Mouse (Mus musculus): ENCODE data around the gene Plgrkt. TPM values are rescaled to one million over a fixed set of nuclear protein-coding genes. Genes with fewer than 3 reads are reported as not detected.

Gene Plgrkt
- polyA plus RNA-seq, 1 experiment: 50.7 TPM

- no peak for DNase-seq (ENCODE audit: low read depth)
- no peak for TF ChIP-seq POLR2A (IDR thresholded peaks at IDR 0.05; ENCODE audit: borderline replicate concordance, extremely low read depth, insufficient read depth, insufficient read length, poor library complexity, severe bottlenecking)
- no peak for TF ChIP-seq CTCF (IDR thresholded peaks at IDR 0.05; ENCODE audit: borderline replicate concordance, extremely low read depth, insufficient read depth, insufficient read length)
These were observed 32.6 kb upstream of the Plgrkt start for GRCm38 (mm10) chr19:29399786-29400185.

DNA sequence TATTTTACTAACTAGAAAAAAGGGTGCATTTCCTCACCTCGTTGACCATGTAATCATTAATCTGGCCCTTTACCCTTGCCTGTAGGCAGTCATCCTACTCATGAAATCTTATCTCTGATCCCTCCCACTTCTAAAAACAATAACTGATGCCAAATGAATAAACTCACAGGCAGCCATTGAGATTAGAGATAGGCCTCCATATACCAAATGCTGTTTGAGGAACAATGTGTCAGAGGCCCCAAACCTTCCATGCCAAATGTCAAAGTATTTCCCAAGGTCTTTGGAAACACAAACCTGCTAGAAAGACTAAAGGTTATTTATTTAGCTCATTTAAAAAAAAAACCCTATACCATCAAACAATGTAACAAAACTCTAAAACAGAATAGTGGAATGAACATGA is 29.2 kb upstream of the Plgrkt start:
- no peak for TF ChIP-seq CTCF (IDR thresholded peaks at IDR 0.05; ENCODE audit: borderline replicate concordance, extremely low read depth, insufficient read depth, insufficient read length)
- no peak for TF ChIP-seq POLR2A (IDR thresholded peaks at IDR 0.05; ENCODE audit: borderline replicate concordance, extremely low read depth, insufficient read depth, insufficient read length, poor library complexity, severe bottlenecking)
- DNase-seq (ENCODE audit: low read depth): no peak

DNA sequence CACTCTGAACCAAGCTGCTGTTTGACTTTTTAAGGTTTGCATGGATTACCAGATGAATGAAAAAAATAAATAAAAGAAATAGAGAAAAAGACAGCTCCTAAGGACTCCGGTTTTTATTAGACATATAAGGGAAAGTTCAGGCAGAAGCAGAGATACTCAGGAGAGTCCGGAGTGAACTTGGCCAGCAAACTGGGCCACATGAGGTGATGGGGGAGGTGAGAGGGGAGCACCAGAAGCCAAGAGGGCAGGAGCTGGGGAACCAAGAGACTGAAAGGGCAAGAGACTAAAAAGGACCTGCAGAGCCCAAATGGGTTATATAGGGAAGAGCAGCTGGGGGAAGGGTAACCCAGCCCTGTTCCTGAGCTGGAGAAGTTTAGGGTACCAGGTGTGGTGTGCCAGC is 27.5 kb upstream of the Plgrkt start:
- no peak for TF ChIP-seq CTCF (IDR thresholded peaks at IDR 0.05; ENCODE audit: borderline replicate concordance, extremely low read depth, insufficient read depth, insufficient read length)
- TF ChIP-seq POLR2A (IDR thresholded peaks at IDR 0.05; ENCODE audit: borderline replicate concordance, extremely low read depth, insufficient read depth, insufficient read length, poor library complexity, severe bottlenecking): no peak
- no peak for DNase-seq (ENCODE audit: low read depth)

DNA sequence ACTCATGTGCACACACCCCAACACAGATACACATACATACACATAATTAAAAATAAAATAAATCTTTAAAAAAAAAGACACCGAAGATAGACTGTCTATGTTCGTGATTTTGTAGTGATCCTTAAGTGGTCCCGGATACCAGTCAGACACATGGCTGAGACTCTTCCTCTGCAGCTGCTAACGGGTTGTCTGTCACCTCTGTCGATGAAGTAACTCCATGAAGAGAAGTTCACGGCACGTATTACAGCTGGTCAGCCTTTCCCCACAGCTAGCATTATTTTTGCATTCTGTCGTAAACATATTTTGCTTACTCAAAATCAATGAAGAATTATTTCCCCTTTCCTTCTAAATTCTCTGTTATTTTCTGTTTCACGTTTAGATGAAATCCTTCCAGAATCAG is 26.1 kb upstream of the Plgrkt start:
- no peak for TF ChIP-seq CTCF (IDR thresholded peaks at IDR 0.05; ENCODE audit: borderline replicate concordance, extremely low read depth, insufficient read depth, insufficient read length)
- no peak for TF ChIP-seq POLR2A (IDR thresholded peaks at IDR 0.05; ENCODE audit: borderline replicate concordance, extremely low read depth, insufficient read depth, insufficient read length, poor library complexity, severe bottlenecking)
- no peak for DNase-seq (ENCODE audit: low read depth)

DNA sequence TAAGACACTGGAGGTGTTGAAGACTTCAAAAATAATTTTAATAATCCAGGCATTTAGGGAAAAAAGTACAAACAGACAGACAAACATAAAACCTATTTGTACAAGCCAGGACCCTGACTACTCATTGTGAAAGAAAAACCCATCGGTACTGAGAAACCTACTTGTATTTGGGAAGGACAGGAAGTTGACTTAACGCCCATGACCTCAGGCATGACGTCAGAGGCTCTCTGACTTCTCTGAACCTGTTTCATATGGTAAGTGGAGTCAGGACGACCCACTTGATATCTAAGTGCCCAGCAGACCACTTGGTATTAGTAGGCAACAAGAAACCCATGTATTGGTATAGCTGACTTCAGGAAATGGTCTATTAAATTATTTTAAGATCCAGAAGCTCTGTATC is 24.1 kb upstream of the Plgrkt start:
- DNase-seq (ENCODE audit: low read depth): no peak
- TF ChIP-seq POLR2A (IDR thresholded peaks at IDR 0.05; ENCODE audit: borderline replicate concordance, extremely low read depth, insufficient read depth, insufficient read length, poor library complexity, severe bottlenecking): no peak
- no peak for TF ChIP-seq CTCF (IDR thresholded peaks at IDR 0.05; ENCODE audit: borderline replicate concordance, extremely low read depth, insufficient read depth, insufficient read length)

- TF ChIP-seq CTCF (IDR thresholded peaks at IDR 0.05; ENCODE audit: borderline replicate concordance, extremely low read depth, insufficient read depth, insufficient read length) (no peak), POLR2A (IDR thresholded peaks at IDR 0.05; ENCODE audit: borderline replicate concordance, extremely low read depth, insufficient read depth, insufficient read length, poor library complexity, severe bottlenecking) (no peak)
- DNase-seq (ENCODE audit: low read depth): no peak
These were observed 23.3 kb upstream of the Plgrkt start for GRCm38 (mm10) chr19:29390483-29390882.

- TF ChIP-seq POLR2A (IDR thresholded peaks at IDR 0.05; ENCODE audit: borderline replicate concordance, extremely low read depth, insufficient read depth, insufficient read length, poor library complexity, severe bottlenecking) (no peak), CTCF (IDR thresholded peaks at IDR 0.05; ENCODE audit: borderline replicate concordance, extremely low read depth, insufficient read depth, insufficient read length) (no peak)
These were observed 21.6 kb upstream of the Plgrkt start for GRCm38 (mm10) chr19:29388818-29389217.

DNA sequence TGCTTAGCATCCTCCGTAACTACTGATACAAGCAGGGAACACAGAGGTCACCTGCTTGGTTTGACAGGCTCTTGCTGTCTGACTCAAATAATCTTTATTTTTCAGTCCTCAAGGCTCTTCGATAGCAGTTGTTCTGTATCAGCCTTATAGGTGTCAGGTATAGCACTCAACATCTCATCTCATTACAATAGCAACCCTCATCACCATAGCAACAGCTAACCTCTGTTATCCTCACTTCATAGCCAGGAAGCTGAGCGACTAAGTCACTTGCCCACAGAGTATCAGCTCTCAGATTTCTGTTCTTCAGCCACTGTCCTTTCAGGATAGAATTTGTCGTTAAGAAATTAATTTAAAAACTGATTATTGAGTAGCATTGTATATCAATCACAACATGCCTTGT is 18.6 kb upstream of the Plgrkt start:
- TF ChIP-seq POLR2A (IDR thresholded peaks at IDR 0.05; ENCODE audit: borderline replicate concordance, extremely low read depth, insufficient read depth, insufficient read length, poor library complexity, severe bottlenecking) (no peak), CTCF (IDR thresholded peaks at IDR 0.05; ENCODE audit: borderline replicate concordance, extremely low read depth, insufficient read depth, insufficient read length) (no peak)
- DNase-seq (ENCODE audit: low read depth): peak; percentile 48

More at GRCm38 (mm10) chr19:29388818-29389217, 21.6 kb upstream of the Plgrkt start:
- no peak for DNase-seq (ENCODE audit: low read depth)

DNA sequence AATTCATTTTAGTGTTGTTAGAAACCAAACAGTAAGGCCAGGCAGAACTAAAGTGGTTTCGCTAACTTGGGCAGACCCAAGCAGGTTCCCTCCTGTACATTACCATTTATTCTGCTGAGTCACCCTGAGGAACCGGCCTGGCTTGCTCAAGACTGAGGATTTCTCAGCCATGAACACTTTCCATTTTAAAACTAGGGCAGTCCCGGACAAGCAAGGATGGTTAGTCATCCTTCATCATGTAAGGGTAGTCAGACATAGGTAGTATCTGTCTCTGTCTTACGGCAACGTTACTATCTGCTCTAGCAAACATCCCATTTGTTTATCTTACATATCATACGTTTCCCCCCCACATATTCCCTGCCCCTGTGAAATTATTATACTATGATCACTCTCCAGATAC is 17.8 kb upstream of the Plgrkt start:
- DNase-seq (ENCODE audit: low read depth): no peak
- TF ChIP-seq CTCF (IDR thresholded peaks at IDR 0.05; ENCODE audit: borderline replicate concordance, extremely low read depth, insufficient read depth, insufficient read length) (no peak), POLR2A (IDR thresholded peaks at IDR 0.05; ENCODE audit: borderline replicate concordance, extremely low read depth, insufficient read depth, insufficient read length, poor library complexity, severe bottlenecking) (no peak)

GRCm38 (mm10) chr19:29384412-29384811 is 17.2 kb upstream of the Plgrkt start:
- no peak for DNase-seq (ENCODE audit: low read depth)
- TF ChIP-seq POLR2A (IDR thresholded peaks at IDR 0.05; ENCODE audit: borderline replicate concordance, extremely low read depth, insufficient read depth, insufficient read length, poor library complexity, severe bottlenecking) (no peak), CTCF (IDR thresholded peaks at IDR 0.05; ENCODE audit: borderline replicate concordance, extremely low read depth, insufficient read depth, insufficient read length) (no peak)

DNA sequence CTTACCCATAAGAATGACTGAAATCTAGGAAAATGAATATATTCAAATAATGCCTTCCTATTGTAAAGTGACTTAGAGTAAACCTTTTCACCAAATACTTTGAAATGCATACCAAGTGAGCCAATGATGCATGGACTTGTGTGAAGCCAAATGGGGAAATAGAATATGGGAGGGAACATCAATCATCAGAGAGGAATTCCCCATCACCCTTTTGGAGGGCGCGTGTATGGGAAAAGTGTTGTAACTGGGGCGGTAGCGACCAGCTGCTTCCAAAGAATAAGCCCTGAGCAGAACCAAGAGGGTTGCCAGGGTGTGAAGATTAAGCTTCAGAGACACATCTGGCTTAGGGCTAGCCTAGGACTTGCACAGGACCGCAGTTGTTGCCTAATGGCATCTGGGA is 16.2 kb upstream of the Plgrkt start:
- no peak for DNase-seq (ENCODE audit: low read depth)
- no peak for TF ChIP-seq POLR2A (IDR thresholded peaks at IDR 0.05; ENCODE audit: borderline replicate concordance, extremely low read depth, insufficient read depth, insufficient read length, poor library complexity, severe bottlenecking)
- TF ChIP-seq CTCF (IDR thresholded peaks at IDR 0.05; ENCODE audit: borderline replicate concordance, extremely low read depth, insufficient read depth, insufficient read length): no peak

DNA sequence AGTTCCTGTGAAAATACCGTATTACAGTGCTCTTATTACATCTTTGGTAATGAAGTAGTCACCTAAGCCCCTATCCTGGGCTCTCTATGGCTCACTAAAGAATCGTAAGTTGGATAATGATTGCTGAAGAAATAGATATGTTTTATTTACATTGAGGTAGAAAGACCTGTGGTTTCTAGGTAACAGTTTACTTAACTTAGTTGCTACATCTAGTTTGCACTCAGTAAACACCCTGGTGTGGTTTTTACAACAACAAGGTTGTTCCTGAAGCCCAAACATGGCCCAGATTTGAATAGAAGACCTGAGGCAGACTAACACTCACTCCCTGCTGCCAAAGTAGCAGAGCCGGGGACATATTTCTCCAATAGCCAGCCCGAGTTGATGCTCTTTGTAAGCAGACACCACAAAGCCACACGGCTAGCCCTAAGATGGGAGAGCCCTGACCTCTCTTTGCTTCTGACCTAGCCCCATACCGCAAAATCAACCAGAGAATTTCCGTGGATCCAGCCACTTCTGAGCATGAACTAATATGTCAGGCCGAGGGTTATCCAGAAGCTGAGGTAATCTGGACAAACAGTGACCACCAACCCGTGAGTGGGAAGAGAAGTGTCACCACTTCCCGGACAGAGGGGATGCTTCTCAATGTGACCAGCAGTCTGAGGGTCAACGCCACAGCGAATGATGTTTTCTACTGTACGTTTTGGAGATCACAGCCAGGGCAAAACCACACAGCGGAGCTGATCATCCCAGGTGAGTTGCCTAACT is 12.8 kb upstream of the Plgrkt start:
- no peak for TF ChIP-seq POLR2A (IDR thresholded peaks at IDR 0.05; ENCODE audit: borderline replicate concordance, extremely low read depth, insufficient read depth, insufficient read length, poor library complexity, severe bottlenecking)
- TF ChIP-seq CTCF (IDR thresholded peaks at IDR 0.05; ENCODE audit: borderline replicate concordance, extremely low read depth, insufficient read depth, insufficient read length): no peak
- DNase-seq (ENCODE audit: low read depth): no peak

Data from brain, embryonic 14.5 days (tissue).